Mouse (Mus musculus): ENCODE measurements around the gene Arl6.

GRCm38 (mm10) chr16:59564025-59564424 is 75.2 kb downstream of the Arl6 start:
- no peak for TF ChIP-seq ZC3H11A (IDR thresholded peaks at IDR 0.05; ENCODE audit: borderline replicate concordance, low read depth, low read length)
- TF ChIP-seq ZNF384 (IDR thresholded peaks at IDR 0.05; ENCODE audit: low read depth, low read length) = no peak
- no peak for TF ChIP-seq HCFC1 (IDR thresholded peaks at IDR 0.05; ENCODE audit: borderline replicate concordance, insufficient read depth, low read length)
- no peak for TF ChIP-seq CHD2 (IDR thresholded peaks at IDR 0.05; ENCODE audit: low read depth, low read length)
- no peak for TF ChIP-seq MAFK (IDR thresholded peaks at IDR 0.05; ENCODE audit: insufficient read depth, low read depth, low read length)

Measured in ES-E14 (cell line).